Mouse (Mus musculus) limb, embryonic 14.5 days (tissue): ENCODE measurements around the gene Btnl6. TPM values are rescaled to one million over a fixed set of nuclear protein-coding genes. Genes with fewer than 3 reads are reported as not detected.

Source experiments
- ATAC-seq: fragments of 200-750 bp; cut with Nextera tagmentation; 2 replicates; pipeline ENCODE4 v1.8.0; 2017; ENCODE audit warnings: low read depth, moderate number of reproducible peaks, moderate TSS enrichment; ENCODE audit not compliant: low FRiP score
- DNase-seq: peaks from one replicate; pipeline ENCODE4 v3.0.0-alpha.2; 2015; ENCODE audit warnings: low spot score
- H3K27ac ChIP-seq: fragments of 300-500 bp; sonication (generic); replicated peaks from 2 replicates; pipeline ENCODE4 v1.5.1; 2014; ENCODE audit warnings: low read depth, mild to moderate bottlenecking, low read length, moderate library complexity, mixed read lengths
- H3K27me3 ChIP-seq: fragments of 300-500 bp; sonication (generic); 2 replicates; pipeline ENCODE4 v1.6.1; 2014; ENCODE audit warnings: low read length, mixed read lengths; ENCODE audit not compliant: control insufficient read depth, insufficient read depth
- H3K36me3 ChIP-seq: fragments of 300-500 bp; sonication (generic); 2 replicates; pipeline ENCODE4 v1.6.1; 2014; ENCODE audit warnings: mild to moderate bottlenecking, low read length, moderate library complexity, mixed read lengths; ENCODE audit not compliant: control insufficient read depth, insufficient read depth
- H3K4me1 ChIP-seq: fragments of 300-500 bp; sonication (generic); 2 replicates; pipeline ENCODE4 v1.6.1; 2014; ENCODE audit warnings: antibody characterized with exemption, low read length, mixed read lengths; ENCODE audit not compliant: control insufficient read depth, insufficient read depth
- H3K4me2 ChIP-seq: fragments of 300-500 bp; sonication (generic); replicated peaks from 2 replicates; pipeline ENCODE4 v1.6.1; 2014; ENCODE audit warnings: low read depth, mild to moderate bottlenecking, low read length, moderate library complexity; ENCODE audit not compliant: severe bottlenecking
- H3K4me3 ChIP-seq: fragments of 300-500 bp; sonication (generic); replicated peaks from 2 replicates; pipeline ENCODE4 v1.5.1; 2014; ENCODE audit warnings: low read length
- H3K9ac ChIP-seq: fragments of 300-500 bp; sonication (generic); 2 replicates; pipeline ENCODE4 v1.6.1; 2014; ENCODE audit warnings: mild to moderate bottlenecking, low read depth, low read length, moderate library complexity; ENCODE audit not compliant: severe bottlenecking
- H3K9me3 ChIP-seq: fragments of 300-500 bp; sonication (generic); 2 replicates; pipeline ENCODE4 v1.6.1; 2016; ENCODE audit warnings: low read length; ENCODE audit not compliant: control insufficient read depth
- POLR2A ChIP-seq: fragments of 200-500 bp; IDR thresholded peaks from 2 replicates; pipeline ENCODE4 v1.8.0; 2012; ENCODE audit warnings: inconsistent platforms, mild to moderate bottlenecking, moderate library complexity, borderline replicate concordance; ENCODE audit not compliant: insufficient read depth, insufficient read length; ENCODE audit errors: extremely low read depth
- WGBS: fragments of 180-500 bp; shearing (Covaris S2); extraction: QIAGEN DNeasy Blood & Tissue Kit; methylation state at CpG from one replicate; pipeline ENCODE4 v1.1.7; 2014; 5-methylcytosine and 5-hydroxymethylcytosine counted together
- polyA plus RNA-seq, 2 experiments: library from polyadenylated mRNA; depleted of rRNA in 1 of 2; stranded (reverse) in 1 of 2; unstranded in 1 of 2; fragments of >200 nt; fragmentation: Nextera tagmentation in 1 of 2; extraction: Ambion mirVana in 1 of 2; gene quantifications; 2 replicates each; pipeline versions ENCODE4 v1.2.1 to v1.2.3; 2012 to 2014

Btnl6 gene
- polyA plus RNA-seq (2012; rRNA removed) (not detected in 2 replicates), polyA plus RNA-seq (2014; fragmentation: Nextera tagmentation; extraction: Ambion mirVana) (not detected in 2 replicates)

DNA sequence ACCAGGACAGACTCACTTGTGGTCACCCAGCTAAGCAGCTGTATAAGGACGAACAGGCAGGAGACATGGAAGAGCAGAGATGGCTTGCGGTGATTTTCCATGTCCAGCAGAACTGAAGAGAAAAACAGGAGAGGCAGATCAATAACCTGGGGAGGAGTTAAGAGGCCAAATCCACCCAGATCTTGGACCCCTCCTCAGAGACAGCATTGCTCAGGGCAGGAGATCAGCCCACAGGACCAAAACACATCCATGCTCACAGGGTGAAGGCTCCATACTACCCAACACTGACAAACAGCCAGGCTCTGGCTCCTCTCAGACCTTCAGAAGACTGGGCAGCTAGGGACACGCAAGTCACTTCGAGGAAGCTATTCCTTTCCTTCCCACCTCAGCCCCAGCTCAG, at the start of gene Btnl6:
TSS of gene Btnl6 (minus strand) at position 101 of the 400 bp plus-strand sequence.
- DNase-seq (no peak), ATAC-seq (no peak)
- Histone ChIP-seq H3K4me3 (no peak within 1 kb of the TSS), H3K9me3 (no peaks in the 10 kb centered on the region), H3K4me1 (no peaks in the 10 kb centered on the region), H3K27me3 (no peaks in the 10 kb centered on the region), H3K9ac (no peak within 1 kb of the TSS), H3K36me3 (no peaks in the 10 kb centered on the region), H3K27ac (no peak within 1 kb of the TSS), H3K4me2 (no peak within 1 kb of the TSS)
- TF ChIP-seq POLR2A = no peak
- WGBS = 81% methylated on average over 4 of the region's 4 CpGs

DNA sequence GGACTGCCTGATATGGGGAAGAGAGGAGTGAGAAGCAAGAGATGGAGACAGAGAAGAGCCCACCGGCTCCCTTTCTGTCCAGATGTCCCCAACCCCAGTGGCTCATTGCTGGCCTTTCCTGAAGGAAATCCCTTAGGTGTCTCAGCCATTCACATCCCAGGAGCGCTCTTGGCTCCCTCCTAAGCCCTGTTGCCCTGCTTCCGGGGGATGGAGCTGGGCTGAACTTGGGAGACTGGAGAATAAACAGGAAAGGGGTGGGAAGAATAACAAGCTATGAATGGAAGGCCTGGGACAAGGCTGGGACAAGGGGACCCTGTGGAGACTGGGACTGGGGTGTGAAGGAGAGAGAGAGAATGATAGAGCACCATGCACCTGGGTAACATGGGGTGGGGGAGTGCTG, 47.6 kb upstream of the Btnl6 start:
- H3K4me3 ChIP-seq = no peak overlapping the region
- H3K4me2 ChIP-seq = no peak overlapping the region
- 0 out of 2 replicates have a peak overlapping the region, but pooled peaks have one; percentile 22 for H3K9ac ChIP-seq
- ATAC-seq = no peak
- WGBS = 36% methylated on average over 3 of the region's 3 CpGs
- no peaks in the 10 kb centered on the region for H3K27me3 ChIP-seq
- TF ChIP-seq POLR2A = no peak
- H3K4me1 ChIP-seq = peaks cover 8% of the 10 kb centered on the region
- no peaks in the 10 kb centered on the region for H3K9me3 ChIP-seq
- no peaks in the 10 kb centered on the region for H3K36me3 ChIP-seq
- no peak for DNase-seq
- H3K27ac ChIP-seq = 0 out of 2 replicates have a peak overlapping the region, but pooled peaks have one; percentile 7

- no peak for DNase-seq
- H3K27ac ChIP-seq = 0 out of 2 replicates have a peak within 1 kb of the TSS, but pooled peaks have one; percentile 7
- peak; percentile 47 for ATAC-seq
These were observed 46.9 kb upstream of the Btnl6 start, which contains the start of gene Notch4 for GRCm38 (mm10) chr17:34564003-34564421. TSS of gene Notch4 (plus strand) at chr17:34564268.

GRCm38 (mm10) chr17:34563354-34563753, 46.2 kb upstream of the Btnl6 start:
- TF ChIP-seq POLR2A = no peak
- Histone ChIP-seq H3K9ac (no peak overlapping the region), H3K9me3 (no peaks in the 10 kb centered on the region), H3K36me3 (no peaks in the 10 kb centered on the region), H3K4me2 (no peak overlapping the region), H3K4me1 (peaks cover 8% of the 10 kb centered on the region), H3K4me3 (no peak overlapping the region), H3K27me3 (no peaks in the 10 kb centered on the region), H3K27ac (no peak overlapping the region)
- ATAC-seq (no peak), DNase-seq (no peak)
- WGBS = 73% methylated on average over 11 of the region's 11 CpGs

More at GRCm38 (mm10) chr17:34564003-34564421, 46.9 kb upstream of the Btnl6 start, which contains the start of gene Notch4:
- Histone ChIP-seq H3K27me3 (no peaks in the 10 kb centered on the region), H3K4me2 (no peak within 1 kb of the TSS), H3K9me3 (no peaks in the 10 kb centered on the region), H3K9ac (peak within 1 kb of the TSS; percentile 22; the same call in 1 of the 2 replicates), H3K4me1 (peaks cover 8% of the 10 kb centered on the region), H3K36me3 (no peaks in the 10 kb centered on the region), H3K4me3 (no peak within 1 kb of the TSS; the same call in 1 of the 2 replicates)
- TF ChIP-seq POLR2A = no peak
- 12% methylated on average over 6 of the region's 6 CpGs for WGBS

GRCm38 (mm10) chr17:34562595-34562994, 45.4 kb upstream of the Btnl6 start:
- Histone ChIP-seq H3K36me3 (no peaks in the 10 kb centered on the region), H3K27me3 (no peaks in the 10 kb centered on the region), H3K9me3 (no peaks in the 10 kb centered on the region), H3K9ac (no peak overlapping the region), H3K27ac (no peak overlapping the region), H3K4me1 (peaks cover 8% of the 10 kb centered on the region), H3K4me2 (no peak overlapping the region), H3K4me3 (no peak overlapping the region)
- ATAC-seq (no peak), DNase-seq (no peak)
- WGBS = 61% methylated on average over 3 of the region's 3 CpGs
- TF ChIP-seq POLR2A = no peak
